Mouse (Mus musculus): ENCODE measurements around the gene Rspo1.

DNA sequence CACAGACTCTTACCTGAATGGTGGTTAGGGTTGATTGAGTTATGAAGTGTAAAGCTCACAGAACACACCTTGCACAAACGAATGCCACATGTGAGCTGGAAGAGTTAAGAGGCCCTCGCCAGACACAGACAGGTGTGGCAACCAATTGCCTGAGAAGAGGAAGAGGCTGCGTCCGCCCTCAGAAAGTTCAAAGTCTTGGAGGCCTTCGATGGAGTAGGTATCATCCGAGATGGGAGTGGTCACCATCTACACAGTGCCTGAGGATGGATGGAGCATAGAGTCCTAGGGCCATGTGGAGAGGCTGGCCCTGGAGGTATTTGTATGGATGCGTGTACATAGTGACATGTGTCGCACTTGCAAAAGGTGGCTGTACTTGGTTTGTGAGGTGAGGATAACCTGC is 15.1 kb upstream of the Rspo1 start:
- TF ChIP-seq GATA1 (IDR thresholded peaks at IDR 0.05; ENCODE audit: borderline replicate concordance, low read length) (no peak), FLI1 (IDR thresholded peaks at IDR 0.05; ENCODE audit: low read length) (no peak)
